Mouse (Mus musculus): Measurements from ENCODE around the gene Nup93. TPM values are rescaled to one million over a fixed set of nuclear protein-coding genes. Genes with fewer than 3 reads are reported as not detected.

Gene Nup93
- total RNA-seq, 2 experiments from 2014 or later: 46.6 to 52.8 TPM

DNA sequence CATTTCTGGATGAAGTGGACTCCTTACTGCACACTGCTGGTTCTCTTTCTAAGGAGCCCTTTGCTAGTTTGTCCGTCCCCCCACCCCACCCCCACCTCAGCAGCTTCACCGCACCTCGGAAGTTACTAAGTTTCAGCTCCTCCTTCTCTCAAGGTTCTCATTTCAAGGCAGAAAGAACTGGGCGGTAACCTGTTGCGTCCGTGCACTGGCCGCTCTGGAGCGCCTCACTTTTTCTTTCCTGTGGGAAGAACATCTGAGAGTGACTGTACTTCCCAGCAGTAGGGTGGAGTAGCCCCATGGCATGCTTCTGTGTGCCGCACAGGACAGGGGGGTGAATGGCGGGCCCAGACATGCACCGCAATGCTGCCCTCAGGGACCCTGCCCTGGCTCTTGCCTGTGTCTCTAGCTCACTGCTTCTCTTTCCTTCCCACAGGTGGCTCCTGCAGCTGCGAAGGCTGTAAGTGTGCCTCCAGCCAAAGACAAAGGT is 30.0 kb upstream of the Nup93 start:
- DNase-seq (ENCODE audit: low spot score in 2 of 2): no peak
- intact Hi-C loops (cut with DNase I): no loop called here

DNA sequence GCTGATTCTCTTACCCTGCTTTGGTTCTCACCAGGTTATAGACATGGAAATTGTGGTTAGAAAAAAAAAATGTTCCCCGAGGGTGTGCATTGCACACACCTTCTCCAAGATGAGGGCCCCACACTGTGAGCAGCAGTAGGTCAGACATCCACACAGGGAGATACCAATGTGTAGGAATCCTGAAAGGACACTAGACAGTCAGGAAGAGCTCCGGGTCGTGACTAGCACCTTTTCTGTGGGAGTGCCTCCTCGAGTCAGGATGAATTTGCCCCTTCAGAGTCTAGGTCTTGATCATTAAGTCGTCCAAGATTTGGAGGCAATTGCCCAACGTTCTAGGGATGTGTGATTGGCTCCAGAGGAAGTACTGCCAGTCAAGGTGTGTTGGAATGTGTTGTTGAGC is 28.6 kb upstream of the Nup93 start:
- DNase-seq (ENCODE audit: low spot score in 2 of 2): no peak
- intact Hi-C loops (cut with DNase I): no loop called here

- DNase-seq (ENCODE audit: low spot score in 2 of 2): peak in 1 of 2 experiments; percentile 56
Measured at GRCm38 (mm10) chr8:94186542-94186941, 27.8 kb upstream of the Nup93 start.

DNA sequence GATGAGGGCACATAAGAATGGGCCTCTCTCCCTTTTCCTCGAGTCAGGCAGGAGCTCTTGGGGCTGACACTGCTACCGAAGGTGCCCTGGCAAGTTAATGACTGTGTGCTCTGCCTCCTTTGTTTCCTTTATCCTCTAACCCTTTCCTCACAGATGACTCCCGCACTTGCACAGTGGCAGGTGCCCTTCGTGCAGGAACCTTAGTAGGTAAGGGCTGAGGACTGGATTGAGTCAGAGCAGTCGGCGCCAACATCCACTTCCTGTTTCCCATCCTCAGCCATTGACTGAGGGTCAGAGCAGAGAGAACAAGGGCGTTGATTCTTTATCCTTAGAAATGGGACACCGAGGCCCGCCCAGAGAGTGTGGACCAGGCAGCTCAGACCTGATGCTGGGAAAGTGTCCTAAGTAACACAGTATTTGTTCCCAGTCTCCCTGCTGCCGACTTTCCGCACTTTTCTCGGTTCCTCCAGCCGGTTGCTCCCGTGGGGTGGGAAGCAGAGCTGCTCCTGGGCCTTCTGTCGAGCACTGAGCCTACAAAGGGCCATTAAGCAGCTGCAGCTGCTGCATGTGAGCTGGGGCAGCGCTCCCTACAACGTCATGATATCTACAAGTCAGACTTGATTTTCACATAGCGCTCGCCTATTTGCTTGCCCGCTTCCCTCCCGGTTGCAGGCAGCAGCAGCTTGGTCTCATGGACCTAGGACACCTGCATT is 26.9 kb upstream of the Nup93 start:
- DNase-seq (ENCODE audit: low spot score in 2 of 2): no peak
- intact Hi-C loops (cut with DNase I): no loop called here

More at GRCm38 (mm10) chr8:94186542-94186941, 27.8 kb upstream of the Nup93 start:
- intact Hi-C loops (cut with DNase I): no loop called here

DNA sequence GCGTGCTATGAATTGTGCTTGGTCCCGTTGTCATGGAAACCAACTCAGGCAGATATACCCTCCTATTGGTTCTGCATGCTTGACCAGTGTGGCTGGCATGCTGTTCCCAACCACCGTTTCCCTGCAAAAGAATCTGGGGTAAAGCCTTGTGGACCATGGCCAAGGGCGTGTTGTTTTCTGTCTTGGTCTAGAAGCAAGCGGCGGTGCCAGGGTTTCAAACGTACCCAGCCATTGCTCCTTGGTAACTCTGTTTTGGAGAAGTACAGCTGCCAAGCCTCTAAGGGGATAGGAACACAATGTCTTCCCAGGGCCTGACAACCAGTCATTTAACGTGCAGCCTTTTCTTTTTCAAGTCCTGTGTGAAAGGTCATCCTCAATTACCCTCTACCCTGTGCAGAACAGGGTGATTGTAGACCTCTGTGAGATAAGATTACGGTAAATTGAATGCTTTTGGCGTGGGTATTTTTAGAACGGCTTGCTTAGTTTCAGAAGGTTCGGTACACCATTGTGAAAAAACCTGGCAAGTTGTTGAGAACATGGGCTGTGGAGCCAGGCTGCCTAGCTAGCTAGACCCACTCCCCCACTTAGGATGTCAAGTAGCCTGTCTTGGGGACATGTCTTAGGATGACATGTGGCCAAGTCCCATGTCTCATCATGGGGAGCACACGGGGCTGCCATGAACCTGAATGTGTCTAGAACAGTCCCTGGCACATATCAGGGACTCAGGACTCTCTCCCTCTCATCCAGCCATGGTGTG is 24.9 kb upstream of the Nup93 start:
- peak; percentile 73 to 88 for DNase-seq (ENCODE audit: low spot score in 2 of 2)
- intact Hi-C loops (cut with DNase I): no loop called here

GRCm38 (mm10) chr8:94191101-94191691 is 23.2 kb upstream of the Nup93 start:
- intact Hi-C loops (cut with DNase I): no loop called here
- DNase-seq (ENCODE audit: low spot score in 2 of 2): no peak

- no peak for DNase-seq (ENCODE audit: low spot score in 2 of 2)
- intact Hi-C loops (cut with DNase I): no loop called here
Measured at GRCm38 (mm10) chr8:94192926-94193325, 21.4 kb upstream of the Nup93 start.

DNA sequence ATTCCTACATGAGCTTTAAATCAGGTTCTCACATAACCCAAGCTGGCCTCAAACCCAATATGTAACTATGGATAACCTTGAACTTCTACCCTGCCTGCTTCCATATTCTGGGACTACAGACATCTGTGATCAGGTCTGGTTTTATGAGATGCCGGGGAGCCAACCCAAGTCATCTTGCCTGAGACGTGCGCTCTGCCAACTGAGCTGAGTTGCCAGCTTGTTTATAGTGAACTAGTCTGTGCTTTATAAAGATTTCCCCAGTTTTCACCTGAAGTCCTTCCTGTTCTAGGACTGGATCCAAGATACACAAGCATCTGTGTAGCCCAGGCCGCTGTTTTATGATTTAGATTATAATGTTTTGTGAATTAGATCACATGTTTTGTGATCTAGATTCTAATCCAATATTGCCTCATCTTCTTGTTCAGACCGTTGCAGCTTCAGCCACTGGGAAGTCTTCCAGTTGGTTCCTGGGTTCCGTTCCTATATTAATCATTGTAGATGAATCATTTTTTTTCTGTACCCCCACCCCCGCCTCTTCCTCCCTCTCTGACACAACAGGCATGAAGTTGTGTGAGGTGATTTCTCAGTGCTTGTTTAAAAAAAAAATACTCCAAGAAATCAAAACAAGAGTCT is 19.7 kb upstream of the Nup93 start:
- DNase-seq (ENCODE audit: low spot score in 2 of 2): no peak
- intact Hi-C loops (cut with DNase I): no loop called here

DNA sequence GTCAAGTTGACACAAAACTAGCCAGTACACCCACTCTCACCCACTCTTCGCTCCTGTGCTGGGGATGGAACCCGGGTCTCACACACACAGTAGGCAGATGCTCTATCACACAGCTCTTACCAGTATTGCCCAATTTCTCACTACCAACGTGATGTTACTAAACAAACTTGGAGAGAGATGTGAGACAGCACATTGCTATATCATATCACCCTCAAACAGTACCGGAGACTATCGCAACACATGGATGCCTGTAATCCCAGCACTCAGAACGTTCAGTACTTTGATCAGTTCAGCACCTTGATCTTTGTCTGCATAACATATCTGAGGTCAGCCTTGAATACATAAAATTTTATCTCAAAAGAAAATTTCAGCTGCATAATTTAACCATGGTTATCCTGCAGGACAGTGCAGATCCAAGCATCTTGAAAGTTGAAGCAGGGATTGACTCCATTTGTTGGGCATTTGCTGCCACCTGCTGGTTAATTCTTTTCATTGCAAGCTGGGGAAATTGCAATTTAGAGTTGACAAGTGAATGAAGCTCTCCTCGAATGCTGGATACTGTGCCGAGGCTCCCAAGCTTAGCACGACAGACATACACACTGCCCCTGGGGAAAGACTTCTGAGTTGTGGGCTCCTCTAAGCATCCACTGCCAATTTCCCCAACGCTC is 15.0 kb upstream of the Nup93 start:
- peak; percentile 80 for DNase-seq (ENCODE audit: low spot score in 2 of 2)
- intact Hi-C loops (cut with DNase I): loop anchor here (1.0 kb wide), 1 partner anchor 32 kb away; no protein-coding TSS in a partner anchor

DNA sequence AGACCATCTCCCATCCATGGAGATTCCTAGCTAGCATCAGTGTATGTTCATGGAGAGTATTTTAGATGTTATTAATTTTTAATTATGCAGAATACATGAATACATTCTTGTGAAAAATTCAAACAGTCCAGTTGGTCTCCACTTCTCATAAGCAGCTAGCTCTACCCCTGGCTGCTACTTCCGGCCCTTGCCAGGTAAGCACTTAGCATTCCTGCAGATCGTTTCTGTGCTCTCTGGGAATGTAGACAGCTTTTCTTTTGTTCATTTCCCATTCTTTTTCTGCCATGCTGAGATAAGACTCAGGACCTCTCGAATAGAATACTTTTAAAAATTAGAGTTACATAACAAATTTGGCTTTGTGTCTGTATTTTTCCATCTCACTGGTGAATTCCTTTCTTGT is 10.3 kb upstream of the Nup93 start:
- DNase-seq (ENCODE audit: low spot score in 2 of 2): no peak
- intact Hi-C loops (cut with DNase I): no loop called here

GRCm38 (mm10) chr8:94205736-94206135 is 8.6 kb upstream of the Nup93 start:
- peak in 1 of 2 experiments; percentile 59 for DNase-seq (ENCODE audit: low spot score in 2 of 2)
- intact Hi-C loops (cut with DNase I): no loop called here

DNA sequence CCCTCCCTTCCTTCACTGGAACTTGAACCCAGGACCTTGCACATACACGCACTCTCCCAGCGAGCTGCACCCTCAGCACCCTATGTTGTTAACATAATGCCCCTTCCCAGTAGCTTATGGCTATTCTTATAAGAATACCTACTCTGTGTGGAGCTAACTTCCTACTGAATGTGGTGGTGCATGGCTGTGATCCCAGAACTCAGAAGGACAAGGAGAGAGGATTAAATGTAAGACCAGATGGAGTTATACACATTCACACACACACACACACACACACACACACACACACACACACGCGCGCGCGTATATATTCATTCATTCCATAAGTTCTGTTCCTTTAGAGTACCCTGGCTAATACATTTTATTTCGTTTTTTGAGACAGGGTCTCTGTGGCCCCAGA is 8.1 kb upstream of the Nup93 start:
- peak in 1 of 2 experiments; percentile 72 for DNase-seq (ENCODE audit: low spot score in 2 of 2)
- intact Hi-C loops (cut with DNase I): no loop called here

GRCm38 (mm10) chr8:94207491-94207890 is 6.9 kb upstream of the Nup93 start:
- DNase-seq (ENCODE audit: low spot score in 2 of 2): no peak
- intact Hi-C loops (cut with DNase I): no loop called here

DNA sequence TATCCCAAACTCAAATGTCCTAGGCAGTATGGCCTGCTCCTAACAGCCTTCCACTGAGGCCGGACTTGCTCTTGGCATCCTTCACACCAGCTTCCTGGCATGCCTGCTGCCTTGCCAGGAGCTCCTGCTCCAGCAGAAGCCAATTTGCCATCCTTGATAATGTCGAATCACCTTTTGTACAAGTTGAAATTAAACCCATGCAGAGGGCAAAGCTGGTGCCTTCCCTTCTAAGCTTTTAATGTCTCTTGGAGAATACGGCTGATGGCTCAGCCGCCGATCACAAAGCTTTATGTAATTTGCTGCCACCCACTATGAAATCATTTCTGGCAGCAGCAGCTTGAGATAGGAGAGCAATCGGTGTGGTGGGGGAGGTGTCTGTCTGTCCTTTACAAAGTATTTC is 4.7 kb upstream of the Nup93 start:
- peak; percentile 66 to 77 for DNase-seq (ENCODE audit: low spot score in 2 of 2)
- intact Hi-C loops (cut with DNase I): no loop called here

GRCm38 (mm10) chr8:94210225-94210624 is 4.1 kb upstream of the Nup93 start:
- intact Hi-C loops (cut with DNase I): no loop called here

GRCm38 (mm10) chr8:94213819-94214218 is 545 bp upstream of the Nup93 start:
- no peak for DNase-seq (ENCODE audit: low spot score in 2 of 2)
- intact Hi-C loops (cut with DNase I): no loop called here

More at GRCm38 (mm10) chr8:94210225-94210624, 4.1 kb upstream of the Nup93 start:
- DNase-seq (ENCODE audit: low spot score in 2 of 2): peak in 1 of 2 experiments; percentile 62

DNA sequence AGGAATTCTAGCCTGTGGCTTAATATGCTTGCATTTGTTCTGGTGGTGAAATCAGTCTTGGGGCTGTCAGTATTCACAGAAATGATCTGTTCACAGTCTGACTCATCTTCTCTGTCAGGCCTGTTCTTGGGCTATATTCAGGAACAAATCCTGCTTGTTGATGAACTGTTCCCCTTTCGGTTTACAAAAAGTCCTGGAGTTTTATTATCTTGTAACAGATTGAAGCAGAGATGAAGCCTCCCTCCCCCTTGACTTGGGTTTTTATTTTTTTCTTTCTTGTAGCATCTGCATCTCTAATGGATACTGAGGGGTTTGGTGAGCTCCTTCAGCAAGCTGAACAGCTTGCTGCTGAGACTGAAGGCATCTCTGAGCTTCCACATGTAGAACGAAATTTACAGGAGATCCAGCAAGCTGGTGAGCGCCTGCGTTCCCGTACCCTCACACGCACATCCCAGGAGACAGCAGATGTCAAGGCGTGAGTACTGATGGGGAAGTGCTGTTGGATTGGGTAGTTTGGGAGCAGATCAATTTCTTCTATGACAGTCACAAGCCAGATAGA is 13.1 kb downstream of the Nup93 start:
- intact Hi-C loops (cut with DNase I): loop anchor here (5.0 kb wide), 1 partner anchor 40 kb away; no protein-coding TSS in a partner anchor
- DNase-seq (ENCODE audit: low spot score in 2 of 2): peak; percentile 30 to 60

- DNase-seq (ENCODE audit: low spot score in 2 of 2): no peak
- intact Hi-C loops (cut with DNase I): no loop called here
Measured at GRCm38 (mm10) chr8:94240240-94240751, 25.9 kb downstream of the Nup93 start.

All from left cerebral cortex, postnatal 14 days (tissue).